Mouse (Mus musculus): ENCODE measurements at regions not wholly inside any gene's neighbourhood (a gene's known extent, or its start where the extent isn't known, plus 50 kb on each side); places are given as distances from the start of the nearest gene placed in this dataset.

DNA sequence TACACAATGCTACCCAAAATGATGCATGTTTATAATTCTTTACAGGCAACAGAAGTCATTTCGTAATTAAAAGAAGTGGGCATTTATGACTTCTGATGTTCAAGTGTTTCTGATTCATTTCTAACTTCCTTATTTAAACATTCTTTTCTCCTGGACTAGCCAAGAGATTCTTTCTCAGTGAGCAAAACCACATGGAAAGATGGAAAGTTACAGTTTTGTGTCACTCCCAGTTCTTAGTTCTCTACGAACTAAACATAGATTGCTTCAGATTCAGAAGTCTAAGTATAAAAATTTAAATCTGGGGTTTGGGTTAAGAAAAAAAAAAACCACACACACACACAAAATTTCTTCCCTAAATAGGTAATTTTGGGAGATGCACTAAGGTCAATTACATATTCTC lies 288.0 kb upstream of the Paip1 start:
- H3K4me1 ChIP-seq: no peaks in the 10 kb centered on the region
- H3K9me3 ChIP-seq (replicated peaks): no peaks in the 10 kb centered on the region
- no peak for ATAC-seq (ENCODE audit: insufficient number of reproducible peaks, low FRiP score, low TSS enrichment, low read depth)
- H3K27me3 ChIP-seq: no peaks in the 10 kb centered on the region
- H3K4me3 ChIP-seq (replicated peaks): no peak overlapping the region
- H3K9ac ChIP-seq: no peak overlapping the region
- no peak overlapping the region for H3K4me2 ChIP-seq (replicated peaks)
- no peaks in the 10 kb centered on the region for H3K36me3 ChIP-seq
- no peak overlapping the region for H3K27ac ChIP-seq (replicated peaks)
- 69% methylated on average over 2 of the region's 2 CpGs for WGBS

DNA sequence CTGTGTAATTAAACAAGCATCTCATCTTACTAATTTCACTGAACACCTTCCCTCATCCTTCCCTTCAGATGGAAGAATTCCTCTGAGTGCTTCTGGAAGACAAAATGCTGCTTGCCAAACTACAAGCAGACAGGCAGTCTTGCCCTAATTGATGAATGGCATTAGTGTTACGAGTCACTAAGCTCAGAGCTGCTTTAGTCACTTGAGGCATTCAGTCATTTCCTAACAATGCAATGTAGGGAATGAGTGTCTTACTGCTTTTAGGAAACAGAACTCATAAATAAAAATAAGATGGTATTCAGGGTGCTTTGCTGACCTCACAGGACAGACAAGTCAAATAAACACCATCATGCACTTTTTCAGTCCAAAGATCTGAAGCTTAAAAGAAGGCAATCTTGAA lies 285.1 kb upstream of the Paip1 start:
- H3K9ac ChIP-seq: no peak overlapping the region
- WGBS: 0% methylated on average over 1 of the region's 1 CpGs
- no peaks in the 10 kb centered on the region for H3K9me3 ChIP-seq (replicated peaks)
- no peaks in the 10 kb centered on the region for H3K4me1 ChIP-seq
- no peak overlapping the region for H3K27ac ChIP-seq (replicated peaks)
- no peak overlapping the region for H3K4me2 ChIP-seq (replicated peaks)
- H3K4me3 ChIP-seq (replicated peaks): no peak overlapping the region
- no peaks in the 10 kb centered on the region for H3K36me3 ChIP-seq
- no peaks in the 10 kb centered on the region for H3K27me3 ChIP-seq
- ATAC-seq (ENCODE audit: insufficient number of reproducible peaks, low FRiP score, low TSS enrichment, low read depth): no peak

DNA sequence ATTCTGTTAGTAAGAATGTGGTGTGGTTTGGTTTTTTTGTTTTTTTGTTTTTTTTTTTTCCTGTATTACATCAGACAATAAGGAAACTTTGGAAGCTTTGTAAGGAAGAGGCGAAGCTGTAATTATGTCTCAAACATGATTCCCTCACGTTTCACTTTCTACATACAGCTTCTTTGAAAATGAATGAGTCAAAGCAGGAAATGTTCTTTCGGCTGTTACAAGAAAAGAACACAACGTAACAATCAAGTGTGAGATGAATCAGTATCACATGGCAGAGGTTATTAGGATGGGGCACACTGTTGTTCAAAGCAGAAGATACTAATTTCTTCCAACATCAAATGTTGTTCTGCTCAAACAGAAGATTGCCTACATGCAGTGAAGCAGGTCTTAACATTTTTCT lies 282.7 kb upstream of the Paip1 start:
- Histone ChIP-seq H3K4me1 (no peaks in the 10 kb centered on the region), H3K4me2 (replicated peaks) (no peak overlapping the region), H3K36me3 (no peaks in the 10 kb centered on the region), H3K27me3 (no peaks in the 10 kb centered on the region), H3K27ac (replicated peaks) (no peak overlapping the region), H3K4me3 (replicated peaks) (no peak overlapping the region), H3K9ac (no peak overlapping the region), H3K9me3 (replicated peaks) (no peaks in the 10 kb centered on the region)
- ATAC-seq (ENCODE audit: insufficient number of reproducible peaks, low FRiP score, low TSS enrichment, low read depth): no peak
- 53% methylated on average over 4 of the region's 4 CpGs for WGBS

DNA sequence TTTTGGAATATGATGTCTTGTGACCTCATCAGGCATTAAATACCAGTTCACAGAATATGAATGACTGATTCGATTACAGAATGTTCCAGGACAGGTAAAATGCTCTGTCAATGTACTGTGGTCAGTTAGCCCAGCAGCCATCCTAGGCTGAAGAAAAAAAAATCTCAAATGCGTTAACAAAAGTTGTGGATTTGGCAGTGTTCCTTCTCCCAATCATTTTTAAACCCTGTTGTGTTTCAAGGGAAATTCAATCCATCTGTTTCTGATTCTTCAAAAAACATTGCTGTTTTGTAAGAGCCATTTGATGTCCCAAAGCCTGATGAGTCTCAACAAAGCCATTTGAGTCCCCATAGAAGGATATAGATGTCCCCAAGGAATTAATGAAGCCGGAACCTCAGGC lies 280.7 kb upstream of the Paip1 start:
- 49% methylated on average over 3 of the region's 3 CpGs for WGBS
- no peak for ATAC-seq (ENCODE audit: insufficient number of reproducible peaks, low FRiP score, low TSS enrichment, low read depth)

DNA sequence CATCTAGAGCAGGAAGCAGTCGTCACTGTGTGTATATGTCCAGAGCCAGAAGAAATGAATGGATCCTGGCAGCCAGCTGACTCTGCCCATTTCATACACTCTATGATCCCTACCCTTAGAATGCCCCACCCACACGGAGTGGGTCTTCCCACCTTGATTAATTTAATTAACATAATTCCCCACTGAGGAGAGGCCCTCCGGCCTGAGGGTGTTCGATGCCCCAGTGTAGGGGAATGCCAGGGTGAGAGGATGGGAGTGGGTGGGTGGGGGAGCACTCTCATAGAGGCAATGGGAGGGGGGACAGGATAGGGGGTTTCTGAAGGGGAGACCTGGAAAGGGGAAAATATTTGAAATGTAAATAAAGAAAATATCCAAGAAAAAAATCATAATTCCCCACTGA lies 279.3 kb upstream of the Paip1 start:
- WGBS: 83% methylated on average over 4 of the region's 4 CpGs
- no peaks in the 10 kb centered on the region for H3K4me1 ChIP-seq
- H3K4me3 ChIP-seq (replicated peaks): no peak overlapping the region
- ATAC-seq (ENCODE audit: insufficient number of reproducible peaks, low FRiP score, low TSS enrichment, low read depth): no peak
- no peak overlapping the region for H3K9ac ChIP-seq
- no peaks in the 10 kb centered on the region for H3K9me3 ChIP-seq (replicated peaks)
- H3K4me2 ChIP-seq (replicated peaks): no peak overlapping the region
- no peaks in the 10 kb centered on the region for H3K27me3 ChIP-seq
- no peaks in the 10 kb centered on the region for H3K36me3 ChIP-seq
- H3K27ac ChIP-seq (replicated peaks): no peak overlapping the region

More for the DNA sequence above, 280.7 kb upstream of the Paip1 start:
- Histone ChIP-seq H3K36me3 (no peaks in the 10 kb centered on the region), H3K4me2 (replicated peaks) (no peak overlapping the region), H3K4me3 (replicated peaks) (no peak overlapping the region), H3K4me1 (no peaks in the 10 kb centered on the region), H3K27me3 (no peaks in the 10 kb centered on the region), H3K9me3 (replicated peaks) (no peaks in the 10 kb centered on the region), H3K9ac (no peak overlapping the region), H3K27ac (replicated peaks) (no peak overlapping the region)

DNA sequence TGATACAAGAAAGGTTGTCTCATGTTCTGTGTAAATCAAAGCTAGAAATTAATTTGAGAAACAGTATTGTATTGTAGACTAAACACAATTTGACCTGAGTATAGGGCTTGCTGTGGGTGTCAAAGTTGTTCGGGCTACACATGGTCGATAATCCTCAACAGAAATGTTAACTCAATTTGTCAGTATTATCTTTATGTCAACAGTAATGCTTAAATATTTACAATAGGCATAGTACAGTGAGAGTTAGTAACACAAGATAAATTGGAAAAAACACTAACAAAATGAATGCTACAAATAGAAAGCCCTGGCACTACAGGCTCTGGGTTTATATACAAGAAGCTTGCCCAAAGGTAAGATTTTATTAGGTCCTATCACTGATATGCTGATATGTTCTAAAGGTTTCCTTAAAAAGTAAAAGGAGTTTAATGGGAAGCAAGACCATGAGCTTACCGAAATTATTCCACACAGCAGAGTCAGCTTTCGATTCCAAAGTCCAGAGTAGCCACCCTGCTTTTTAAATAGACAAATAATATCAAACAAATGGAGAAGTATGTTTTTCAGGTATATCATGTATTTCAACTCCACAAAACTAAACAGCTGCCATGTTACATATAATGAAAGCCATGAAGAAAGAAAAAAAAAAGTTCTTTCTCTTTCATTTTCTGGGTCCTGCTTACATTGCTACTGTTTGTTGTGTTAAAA lies 277.4 kb upstream of the Paip1 start:
- Histone ChIP-seq H3K4me2 (replicated peaks) (no peak overlapping the region), H3K9me3 (replicated peaks) (no peaks in the 10 kb centered on the region), H3K27me3 (no peaks in the 10 kb centered on the region), H3K4me1 (no peaks in the 10 kb centered on the region), H3K27ac (replicated peaks) (no peak overlapping the region), H3K9ac (no peak overlapping the region), H3K4me3 (replicated peaks) (no peak overlapping the region), H3K36me3 (no peaks in the 10 kb centered on the region)
- ATAC-seq (ENCODE audit: insufficient number of reproducible peaks, low FRiP score, low TSS enrichment, low read depth): no peak
- WGBS: 82% methylated on average over 4 of the region's 4 CpGs

DNA sequence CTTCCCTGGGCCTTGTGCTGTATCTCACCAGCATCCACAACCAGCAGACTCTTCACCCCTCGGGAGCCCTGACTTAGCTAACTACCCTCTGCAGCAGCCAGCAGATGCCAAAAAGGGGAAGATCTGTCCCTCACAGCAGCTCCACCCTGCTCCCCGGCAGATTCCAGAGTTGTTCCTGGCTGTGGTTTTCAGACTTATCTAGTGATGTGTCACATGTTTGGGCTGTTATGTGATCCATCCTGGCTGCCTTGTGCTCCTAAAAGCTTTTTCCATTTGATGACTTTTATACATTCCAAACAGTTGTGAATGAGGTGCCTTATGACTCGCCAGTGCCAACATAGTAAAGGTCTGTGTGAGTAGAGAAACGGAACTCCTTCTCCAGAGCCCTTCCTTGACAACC lies 250.6 kb upstream of the Paip1 start:
- H3K27me3 ChIP-seq: no peaks in the 10 kb centered on the region
- WGBS: 52% methylated on average over 4 of the region's 4 CpGs
- no peak overlapping the region for H3K9ac ChIP-seq
- H3K36me3 ChIP-seq: no peaks in the 10 kb centered on the region
- no peak overlapping the region for H3K4me3 ChIP-seq (replicated peaks)
- H3K4me1 ChIP-seq: no peaks in the 10 kb centered on the region
- H3K9me3 ChIP-seq (replicated peaks): no peaks in the 10 kb centered on the region
- H3K27ac ChIP-seq (replicated peaks): no peak overlapping the region
- no peak for ATAC-seq (ENCODE audit: insufficient number of reproducible peaks, low FRiP score, low TSS enrichment, low read depth)
- no peak overlapping the region for H3K4me2 ChIP-seq (replicated peaks)

DNA sequence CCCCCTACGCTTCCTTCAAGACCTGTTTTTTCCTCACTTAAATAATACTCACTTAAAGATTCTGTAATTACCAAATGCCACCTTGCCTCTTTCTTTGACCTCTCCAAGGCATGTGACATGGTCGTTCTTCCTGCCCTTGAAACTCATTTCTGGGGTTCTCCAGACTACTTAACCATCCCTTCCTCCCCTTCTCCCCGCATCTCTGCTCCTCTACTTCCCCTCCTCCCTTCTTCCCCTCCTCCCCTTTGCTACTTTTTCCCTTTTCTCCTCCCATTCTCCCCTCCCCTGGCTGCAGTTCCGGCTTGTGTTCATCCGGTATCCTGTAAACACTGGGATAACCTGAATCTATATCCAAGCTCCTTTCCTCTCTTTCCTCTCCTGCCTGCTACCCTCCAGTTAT lies 250.2 kb upstream of the Paip1 start:
- no peak overlapping the region for H3K27ac ChIP-seq (replicated peaks)
- WGBS: 75% methylated on average over 5 of the region's 5 CpGs
- ATAC-seq (ENCODE audit: insufficient number of reproducible peaks, low FRiP score, low TSS enrichment, low read depth): no peak

DNA sequence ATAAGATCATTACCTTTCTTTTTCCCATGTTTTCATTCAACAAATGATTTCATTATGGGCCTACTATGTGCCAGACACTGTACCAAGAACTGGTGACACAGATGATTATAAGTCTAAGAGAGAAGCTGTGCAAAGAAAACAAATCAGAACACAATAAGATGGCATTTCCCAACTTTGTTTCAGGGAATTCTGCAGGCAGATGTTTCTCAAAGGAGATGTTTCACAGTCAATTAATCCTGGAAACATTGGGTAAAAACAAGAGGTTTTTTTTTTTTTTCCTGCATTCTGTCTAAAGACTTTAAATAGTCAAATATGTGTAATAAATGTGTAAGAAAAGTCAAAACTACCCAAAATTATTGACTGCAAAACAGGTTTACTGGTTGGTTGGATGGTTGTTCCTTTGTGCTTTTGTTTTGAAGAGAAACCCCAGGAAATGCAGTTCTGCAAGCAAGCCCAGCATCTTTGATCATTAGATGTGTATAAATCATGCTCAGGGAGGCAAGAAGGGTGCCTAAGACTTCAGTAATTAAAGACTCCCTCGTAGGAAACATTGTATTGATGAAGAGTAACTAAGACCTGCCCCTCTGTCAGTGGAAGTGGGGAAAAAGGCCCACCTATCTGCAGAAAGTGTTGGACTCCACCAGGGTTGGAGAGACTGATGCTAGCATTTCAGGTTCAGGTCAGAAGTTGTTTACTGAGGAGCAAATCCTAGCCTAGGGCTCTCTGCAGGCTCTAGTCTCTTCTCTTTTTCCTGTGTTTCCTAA lies 249.1 kb upstream of the Paip1 start:
- Histone ChIP-seq H3K27me3 (no peaks in the 10 kb centered on the region), H3K4me1 (no peaks in the 10 kb centered on the region), H3K4me2 (replicated peaks) (no peak overlapping the region), H3K27ac (replicated peaks) (no peak overlapping the region), H3K4me3 (replicated peaks) (no peak overlapping the region), H3K9me3 (replicated peaks) (no peaks in the 10 kb centered on the region), H3K9ac (no peak overlapping the region), H3K36me3 (no peaks in the 10 kb centered on the region)
- WGBS: 19% methylated on average over 1 of the region's 1 CpGs
- ATAC-seq (ENCODE audit: insufficient number of reproducible peaks, low FRiP score, low TSS enrichment, low read depth): no peak

More for the DNA sequence above, 250.2 kb upstream of the Paip1 start:
- Histone ChIP-seq H3K4me1 (no peaks in the 10 kb centered on the region), H3K9me3 (replicated peaks) (no peaks in the 10 kb centered on the region), H3K9ac (no peak overlapping the region), H3K4me2 (replicated peaks) (no peak overlapping the region), H3K27me3 (no peaks in the 10 kb centered on the region), H3K4me3 (replicated peaks) (no peak overlapping the region), H3K36me3 (no peaks in the 10 kb centered on the region)

DNA sequence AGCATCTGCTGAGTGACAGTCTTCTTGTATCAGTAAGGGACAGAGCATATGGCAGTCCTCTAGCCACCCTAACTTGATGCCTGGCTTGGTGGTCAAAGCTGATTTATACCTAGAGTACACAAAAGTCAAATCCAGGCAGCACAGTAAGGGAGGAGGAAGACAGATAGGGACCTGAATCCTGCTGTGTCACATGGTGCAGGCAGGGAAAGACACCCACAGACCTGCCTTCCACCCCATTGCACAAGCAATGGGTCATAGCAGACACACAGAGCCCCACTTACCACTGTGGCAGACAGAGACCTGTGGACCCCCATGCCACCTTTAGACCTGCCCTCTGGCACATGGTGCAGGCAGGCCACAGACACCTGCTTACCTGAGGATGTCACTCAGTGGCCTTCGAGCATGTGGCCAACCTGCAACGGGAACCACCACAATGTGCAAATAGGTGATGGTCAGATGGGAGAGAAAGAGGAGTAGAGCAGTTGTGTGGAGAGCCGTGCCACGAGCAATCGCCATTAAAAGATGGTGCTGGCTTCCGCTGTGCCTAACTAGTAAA lies 244.0 kb upstream of the Paip1 start:
- Histone ChIP-seq H3K9me3 (replicated peaks) (no peaks in the 10 kb centered on the region), H3K4me1 (no peaks in the 10 kb centered on the region), H3K9ac (no peak overlapping the region), H3K27ac (replicated peaks) (no peak overlapping the region), H3K36me3 (no peaks in the 10 kb centered on the region), H3K27me3 (no peaks in the 10 kb centered on the region), H3K4me2 (replicated peaks) (no peak overlapping the region), H3K4me3 (replicated peaks) (no peak overlapping the region)
- no peak for ATAC-seq (ENCODE audit: insufficient number of reproducible peaks, low FRiP score, low TSS enrichment, low read depth)
- WGBS: 92% methylated on average over 6 of the region's 6 CpGs

DNA sequence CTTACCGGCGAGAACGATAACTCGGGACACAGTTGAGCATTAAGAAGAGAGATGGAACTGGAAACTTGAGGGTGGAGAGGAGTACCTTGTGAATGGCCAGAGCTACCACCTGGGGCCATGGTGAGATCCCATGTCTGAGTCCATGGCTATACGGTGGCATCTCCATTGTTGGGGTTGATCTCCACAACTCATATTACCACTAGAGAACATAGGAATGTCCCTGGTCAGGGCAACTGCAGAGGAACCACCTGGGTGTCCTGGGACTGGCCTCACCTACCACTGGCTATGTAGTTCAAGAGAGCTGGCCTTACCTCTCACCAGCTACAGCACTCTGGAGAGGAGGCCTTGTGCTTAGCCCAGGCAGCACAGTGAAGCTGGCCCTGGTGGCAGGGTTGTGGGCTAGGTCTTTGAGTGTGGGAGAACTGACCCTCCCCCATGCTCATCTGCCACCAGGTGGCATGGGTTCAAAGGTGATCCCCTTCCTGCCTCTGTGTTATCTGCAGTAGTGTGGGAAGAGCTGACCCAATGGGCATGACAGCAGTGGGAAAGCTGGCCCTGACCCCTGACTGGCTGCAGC lies 242.7 kb upstream of the Paip1 start:
- no peaks in the 10 kb centered on the region for H3K9me3 ChIP-seq (replicated peaks)
- peak; percentile 67 for ATAC-seq (ENCODE audit: insufficient number of reproducible peaks, low FRiP score, low TSS enrichment, low read depth)
- H3K4me2 ChIP-seq (replicated peaks): no peak overlapping the region
- H3K36me3 ChIP-seq: no peaks in the 10 kb centered on the region
- WGBS: 94% methylated on average over 5 of the region's 5 CpGs
- no peak overlapping the region for H3K4me3 ChIP-seq (replicated peaks)
- H3K27me3 ChIP-seq: no peaks in the 10 kb centered on the region
- H3K9ac ChIP-seq: no peak overlapping the region
- no peaks in the 10 kb centered on the region for H3K4me1 ChIP-seq
- no peak overlapping the region for H3K27ac ChIP-seq (replicated peaks)
